Mouse (Mus musculus): ENCODE measurements at regions not wholly inside any gene's neighbourhood (a gene's known extent, or its start where the extent isn't known, plus 50 kb on each side); places are given as distances from the start of the nearest gene placed in this dataset.

- DNase-seq (ENCODE audit: low read depth, low spot score): peak; percentile 33
Measured at GRCm38 (mm10) chr16:45033268-45033667, 59.9 kb upstream of the Ccdc80 start.

- no peak for DNase-seq (ENCODE audit: low read depth, low spot score)
Measured at GRCm38 (mm10) chr16:45034401-45034800, 58.8 kb upstream of the Ccdc80 start.

- DNase-seq (ENCODE audit: low read depth, low spot score): no peak
Measured at GRCm38 (mm10) chr16:45036806-45037520, 56.2 kb upstream of the Ccdc80 start.

- no peak for DNase-seq (ENCODE audit: low read depth, low spot score)
Measured at GRCm38 (mm10) chr16:45037521-45037888, 55.7 kb upstream of the Ccdc80 start.

- no peak for DNase-seq (ENCODE audit: low read depth, low spot score)
Measured at GRCm38 (mm10) chr16:45038261-45039036, 54.8 kb upstream of the Ccdc80 start.
